Mouse (Mus musculus) left cerebral cortex, adult 11 months (tissue): ENCODE results near the gene Lrg1.

Experiments
- DNase-seq: peaks from one replicate; pipeline ENCODE4 v3.0.0; 2022; ENCODE audit warnings: low spot score

Gene Lrg1

GRCm38 (mm10) chr17:56074097-56074826 is 47.5 kb downstream of the Lrg1 start:
- no peak for DNase-seq

DNA sequence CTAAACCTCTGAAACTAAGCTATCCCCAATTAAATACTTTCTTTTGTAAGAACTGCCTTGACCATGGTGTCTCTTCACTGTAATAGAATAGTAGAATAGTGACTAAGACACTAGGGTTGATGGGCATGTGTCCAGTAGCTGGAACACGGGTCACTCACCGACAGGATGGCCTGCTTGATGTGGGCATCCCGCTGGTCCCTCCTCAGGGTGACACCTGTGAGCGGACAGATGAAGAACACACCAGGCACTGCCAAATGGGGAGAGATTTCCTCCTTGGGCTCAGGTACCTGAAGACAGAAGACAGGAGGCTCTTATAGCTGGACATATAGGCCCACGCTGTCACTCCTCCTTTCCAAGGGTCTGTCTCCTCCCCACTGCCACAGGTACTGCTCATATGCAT is 49.6 kb downstream of the Lrg1 start:
- DNase-seq: no peak

DNA sequence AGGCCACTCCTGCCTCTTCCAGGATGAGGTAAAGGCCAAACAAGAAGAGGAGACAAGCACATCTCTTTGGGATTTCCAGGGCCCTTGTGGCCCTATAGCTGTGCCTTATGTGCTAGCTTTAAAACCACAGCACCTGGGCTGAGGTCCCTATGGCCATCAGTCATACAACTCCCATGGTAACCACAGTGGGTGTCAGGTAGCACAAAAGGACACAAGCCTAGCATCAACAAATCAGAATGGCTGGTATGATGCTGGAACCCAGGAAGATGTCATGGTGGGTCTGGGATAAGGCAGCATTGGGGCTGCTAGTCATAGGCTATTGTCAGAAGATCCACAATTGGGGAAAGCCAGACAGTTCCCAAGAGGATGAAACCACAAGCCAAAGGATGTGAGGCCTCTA is 50.7 kb downstream of the Lrg1 start:
- no peak for DNase-seq
